Mouse (Mus musculus): Measurements from ENCODE around the gene Ctf1. TPM values are rescaled to one million over a fixed set of nuclear protein-coding genes. Genes with fewer than 3 reads are reported as not detected.

Gene Ctf1
- polyA plus RNA-seq, 1 experiment from 2014 or later: 4.1 TPM

DNA sequence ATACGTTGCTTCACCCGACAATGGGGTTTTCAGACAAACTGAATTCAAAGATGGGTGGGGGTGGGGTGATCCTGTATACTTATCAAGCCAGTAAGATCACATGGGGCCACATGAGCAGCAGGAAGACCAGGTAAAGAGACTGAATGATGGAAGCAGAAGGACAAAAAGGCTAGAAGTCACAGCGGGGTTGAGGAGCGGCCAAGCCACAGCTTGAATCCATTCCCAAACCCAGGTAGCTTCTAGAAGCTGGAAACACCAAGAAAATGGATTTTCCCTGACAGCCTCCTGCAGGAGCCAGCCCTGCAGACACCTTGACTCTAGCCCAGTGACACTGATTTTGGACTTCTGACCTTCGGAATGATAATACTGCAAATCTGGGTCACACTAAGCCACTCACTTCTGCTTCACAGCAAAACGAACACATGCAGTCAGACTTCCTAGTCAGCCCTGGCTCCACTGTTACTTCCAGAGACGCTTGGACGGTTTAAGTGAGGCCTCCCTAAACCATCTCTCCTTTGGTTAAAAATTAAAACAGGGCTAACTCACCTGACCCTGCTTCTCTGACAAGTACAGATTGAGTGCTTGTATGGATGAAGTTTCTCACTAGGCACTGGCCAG, 8.9 kb upstream of the Ctf1 start:
- no peak for TF ChIP-seq CTCF (IDR thresholded peaks at IDR 0.05; ENCODE audit: low read depth)
- Histone ChIP-seq H3K36me3 (ENCODE audit: control insufficient read depth, insufficient read depth) (peaks cover 34% of the 10 kb centered on the region; the same call in 1 of the 2 replicates), H3K27ac (ENCODE audit: low read depth, low read length) (no peak overlapping the region), H3K9ac (ENCODE audit: low read depth, low read length) (no peak overlapping the region), H3K4me3 (ENCODE audit: low read depth, low read length) (no peak overlapping the region), H3K27me3 (replicated peaks; ENCODE audit: control insufficient read depth, insufficient read depth, low read length) (no peaks in the 10 kb centered on the region), H3K4me1 (replicated peaks; ENCODE audit: control insufficient read depth, insufficient read depth, low read length) (no peaks in the 10 kb centered on the region), H3K9me3 (ENCODE audit: control insufficient read depth) (no peaks in the 10 kb centered on the region), H3K4me2 (replicated peaks; ENCODE audit: low read depth) (no peak overlapping the region)
- no peak for ATAC-seq
- 81% methylated on average over 8 of the region's 8 CpGs for WGBS

DNA sequence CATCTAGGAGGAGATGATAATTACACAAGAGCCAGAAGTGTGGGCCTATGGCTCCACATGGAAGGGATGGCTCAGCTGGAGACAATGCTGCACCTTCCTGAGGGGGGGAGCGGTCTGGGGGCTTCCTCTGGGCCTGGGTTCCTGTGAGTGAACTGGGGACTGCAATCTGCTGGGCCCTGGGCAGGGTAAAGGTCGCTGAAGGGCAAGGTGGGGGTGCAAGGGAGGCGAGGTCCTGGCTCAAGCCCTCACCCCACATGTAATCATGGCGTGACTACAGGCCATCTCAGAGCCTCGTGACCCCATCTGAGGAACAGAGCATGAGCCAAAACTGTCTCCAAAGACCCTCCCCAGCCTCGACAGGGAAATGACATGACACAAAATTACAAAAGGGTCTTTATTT, 7.9 kb upstream of the Ctf1 start:
- Histone ChIP-seq H3K4me1 (replicated peaks; ENCODE audit: control insufficient read depth, insufficient read depth, low read length) (no peaks in the 10 kb centered on the region), H3K27ac (ENCODE audit: low read depth, low read length) (no peak overlapping the region), H3K4me2 (replicated peaks; ENCODE audit: low read depth) (no peak overlapping the region), H3K4me3 (ENCODE audit: low read depth, low read length) (no peak overlapping the region), H3K27me3 (replicated peaks; ENCODE audit: control insufficient read depth, insufficient read depth, low read length) (no peaks in the 10 kb centered on the region), H3K36me3 (ENCODE audit: control insufficient read depth, insufficient read depth) (peaks cover 34% of the 10 kb centered on the region; the same call in 1 of the 2 replicates), H3K9ac (ENCODE audit: low read depth, low read length) (no peak overlapping the region), H3K9me3 (ENCODE audit: control insufficient read depth) (no peaks in the 10 kb centered on the region)
- TF ChIP-seq CTCF (IDR thresholded peaks at IDR 0.05; ENCODE audit: low read depth): no peak
- 83% methylated on average over 6 of the region's 6 CpGs for WGBS
- ATAC-seq: no peak

DNA sequence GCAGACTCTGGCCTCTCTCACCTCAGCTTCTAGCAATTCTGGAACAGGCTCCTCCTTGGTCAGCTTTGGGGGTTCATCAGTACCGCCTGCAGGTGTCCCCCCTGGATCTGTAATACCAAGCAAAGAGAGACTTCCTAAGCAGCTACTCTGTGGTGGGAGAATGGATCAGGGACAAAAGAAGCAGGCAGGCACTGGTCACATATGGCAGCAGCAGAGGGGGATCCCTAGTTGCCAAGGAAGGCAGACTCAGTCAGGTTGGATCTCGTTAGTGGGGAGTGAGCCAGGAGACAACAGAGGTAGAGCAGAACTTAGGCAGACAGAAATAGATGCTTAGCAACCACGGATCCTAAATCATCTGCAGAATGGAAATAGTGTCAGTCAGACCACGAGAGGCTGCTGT, 6.8 kb upstream of the Ctf1 start:
- no peak overlapping the region for H3K4me3 ChIP-seq (ENCODE audit: low read depth, low read length)
- no peak overlapping the region for H3K4me2 ChIP-seq (replicated peaks; ENCODE audit: low read depth)
- no peak for ATAC-seq
- H3K27ac ChIP-seq (ENCODE audit: low read depth, low read length): no peak overlapping the region
- H3K9ac ChIP-seq (ENCODE audit: low read depth, low read length): no peak overlapping the region
- 0 out of 2 replicates have a peak, but pooled peaks cover under 1% of the 10 kb centered on the region for H3K4me1 ChIP-seq (replicated peaks; ENCODE audit: control insufficient read depth, insufficient read depth, low read length)
- no peak for TF ChIP-seq CTCF (IDR thresholded peaks at IDR 0.05; ENCODE audit: low read depth)
- H3K9me3 ChIP-seq (ENCODE audit: control insufficient read depth): no peaks in the 10 kb centered on the region
- peaks cover 34% of the 10 kb centered on the region; the same call in 1 of the 2 replicates for H3K36me3 ChIP-seq (ENCODE audit: control insufficient read depth, insufficient read depth)
- no peaks in the 10 kb centered on the region for H3K27me3 ChIP-seq (replicated peaks; ENCODE audit: control insufficient read depth, insufficient read depth, low read length)
- 87% methylated on average over 4 of the region's 4 CpGs for WGBS

DNA sequence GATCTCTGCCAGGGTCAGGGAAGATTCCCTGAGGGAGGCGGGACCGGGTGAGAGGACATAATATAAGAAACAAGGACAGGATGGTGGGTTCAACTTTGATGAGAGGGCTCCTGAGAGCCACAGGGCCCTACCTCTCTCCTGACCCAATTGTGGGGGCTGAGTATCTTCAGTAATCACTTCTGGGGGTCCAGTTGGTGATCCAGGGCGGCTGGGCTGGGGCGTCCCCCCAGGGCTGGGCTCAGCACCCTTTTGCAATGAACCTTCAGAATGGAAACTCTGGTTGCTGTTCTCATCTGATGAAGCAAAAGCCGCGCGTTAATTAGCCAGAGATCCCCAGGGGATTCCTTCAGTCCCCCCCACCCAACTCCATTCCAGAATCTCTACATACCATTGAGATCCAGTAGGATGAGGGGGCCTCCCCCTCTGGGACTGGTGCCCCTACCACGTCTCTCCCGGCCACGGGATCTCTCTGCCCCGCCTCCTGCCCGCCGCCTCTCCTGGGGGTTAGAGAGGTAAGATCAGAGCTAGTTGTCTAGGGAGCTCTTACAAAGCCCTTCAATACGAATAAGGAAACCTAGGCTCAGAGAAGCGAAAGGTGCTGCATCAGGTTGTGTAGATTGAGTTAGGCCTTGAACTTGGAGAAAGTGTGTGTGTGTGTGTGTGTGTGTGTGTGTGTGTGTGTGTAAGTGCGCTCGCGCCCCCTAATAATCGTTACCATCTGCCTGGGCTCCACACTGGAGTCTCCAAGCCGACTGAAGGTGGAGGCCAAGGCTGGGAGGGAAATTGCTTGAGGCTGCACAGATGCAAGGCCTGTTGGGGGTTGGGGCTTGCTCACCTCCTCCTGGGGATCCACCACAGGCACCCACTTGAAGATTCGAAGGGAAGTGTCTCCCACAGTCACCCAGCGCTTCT, 5.2 kb upstream of the Ctf1 start:
- no peak for ATAC-seq
- H3K4me1 ChIP-seq (replicated peaks; ENCODE audit: control insufficient read depth, insufficient read depth, low read length): 0 out of 2 replicates have a peak, but pooled peaks cover 7% of the 10 kb centered on the region
- H3K9ac ChIP-seq (ENCODE audit: low read depth, low read length): peak overlapping the region; percentile 77; the same call in 1 of the 2 replicates
- H3K27me3 ChIP-seq (replicated peaks; ENCODE audit: control insufficient read depth, insufficient read depth, low read length): no peaks in the 10 kb centered on the region
- no peak for TF ChIP-seq CTCF (IDR thresholded peaks at IDR 0.05; ENCODE audit: low read depth)
- peak overlapping the region; percentile 86 for H3K4me2 ChIP-seq (replicated peaks; ENCODE audit: low read depth)
- 0 out of 2 replicates have a peak overlapping the region, but pooled peaks have one; percentile 95 for H3K27ac ChIP-seq (ENCODE audit: low read depth, low read length)
- H3K4me3 ChIP-seq (ENCODE audit: low read depth, low read length): peak overlapping the region; percentile 80
- H3K9me3 ChIP-seq (ENCODE audit: control insufficient read depth): no peaks in the 10 kb centered on the region
- WGBS: 41% methylated on average over 22 of the region's 22 CpGs
- H3K36me3 ChIP-seq (ENCODE audit: control insufficient read depth, insufficient read depth): peaks cover 33% of the 10 kb centered on the region; the same call in 1 of the 2 replicates

DNA sequence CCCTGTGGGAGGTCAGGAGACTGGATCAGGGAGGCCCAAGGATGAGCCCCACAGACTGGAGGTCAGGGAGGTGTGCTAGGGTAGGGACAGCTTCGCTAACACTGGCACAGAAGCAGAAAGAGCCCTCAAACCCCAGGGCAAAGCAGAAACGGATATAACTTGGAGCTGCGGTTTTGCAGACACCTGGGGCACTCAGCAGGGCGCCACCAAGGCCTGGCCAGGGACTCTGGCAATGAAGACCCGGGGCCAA, 4.7 kb upstream of the Ctf1 start:
- Histone ChIP-seq H3K9me3 (ENCODE audit: control insufficient read depth) (no peaks in the 10 kb centered on the region), H3K36me3 (ENCODE audit: control insufficient read depth, insufficient read depth) (peaks cover 29% of the 10 kb centered on the region; the same call in 1 of the 2 replicates), H3K27ac (ENCODE audit: low read depth, low read length) (0 out of 2 replicates have a peak overlapping the region, but pooled peaks have one; percentile 95), H3K4me2 (replicated peaks; ENCODE audit: low read depth) (peak overlapping the region; percentile 86), H3K4me3 (ENCODE audit: low read depth, low read length) (peak overlapping the region; percentile 80), H3K27me3 (replicated peaks; ENCODE audit: control insufficient read depth, insufficient read depth, low read length) (no peaks in the 10 kb centered on the region), H3K9ac (ENCODE audit: low read depth, low read length) (peak overlapping the region; percentile 77), H3K4me1 (replicated peaks; ENCODE audit: control insufficient read depth, insufficient read depth, low read length) (peaks cover 7% of the 10 kb centered on the region; the same call in 1 of the 2 replicates)
- no peak for ATAC-seq
- no peak for TF ChIP-seq CTCF (IDR thresholded peaks at IDR 0.05; ENCODE audit: low read depth)
- 1% methylated on average over 5 of the region's 5 CpGs for WGBS

All from intestine, postnatal 0 days (tissue).